Mouse (Mus musculus): ENCODE results near the gene Cd163l1.

Gene Cd163l1

GRCm38 (mm10) chr7:140217967-140218366 lies at the start of gene Cd163l1:
Cd163l1 (plus strand) TSS chr7:140218267.
- DNase-seq (ENCODE audit: low spot score) = no peak

- DNase-seq (ENCODE audit: low spot score) = no peak
Measured at GRCm38 (mm10) chr7:140169386-140169785, 48.7 kb upstream of the Cd163l1 start.

GRCm38 (mm10) chr7:140170863-140171262 lies 47.2 kb upstream of the Cd163l1 start:
- DNase-seq (ENCODE audit: low spot score) = no peak

GRCm38 (mm10) chr7:140172936-140173335 lies 45.1 kb upstream of the Cd163l1 start, which contains the start of gene Olfr523:
Olfr523 (plus strand) TSS chr7:140173217.
- DNase-seq (ENCODE audit: low spot score) = no peak

GRCm38 (mm10) chr7:140179176-140179575 lies 38.9 kb upstream of the Cd163l1 start:
- no peak for DNase-seq (ENCODE audit: low spot score)

- no peak for DNase-seq (ENCODE audit: low spot score)
Measured at GRCm38 (mm10) chr7:140180692-140181091, 37.4 kb upstream of the Cd163l1 start.

GRCm38 (mm10) chr7:140184206-140184605 lies 33.9 kb upstream of the Cd163l1 start:
- no peak for DNase-seq (ENCODE audit: low spot score)

GRCm38 (mm10) chr7:140186646-140187620 lies 31.1 kb upstream of the Cd163l1 start:
- DNase-seq (ENCODE audit: low spot score) = no peak

GRCm38 (mm10) chr7:140187721-140188390 lies 30.2 kb upstream of the Cd163l1 start:
- no peak for DNase-seq (ENCODE audit: low spot score)

- no peak for DNase-seq (ENCODE audit: low spot score)
Measured at GRCm38 (mm10) chr7:140188391-140189328, 29.4 kb upstream of the Cd163l1 start.

GRCm38 (mm10) chr7:140190435-140190834 lies 27.6 kb upstream of the Cd163l1 start:
- DNase-seq (ENCODE audit: low spot score) = no peak

GRCm38 (mm10) chr7:140192445-140192844 lies 25.6 kb upstream of the Cd163l1 start:
- DNase-seq (ENCODE audit: low spot score) = no peak

GRCm38 (mm10) chr7:140192851-140193250 lies 25.2 kb upstream of the Cd163l1 start:
- DNase-seq (ENCODE audit: low spot score) = no peak

- no peak for DNase-seq (ENCODE audit: low spot score)
Measured at GRCm38 (mm10) chr7:140194031-140194430, 24.0 kb upstream of the Cd163l1 start.

- DNase-seq (ENCODE audit: low spot score) = no peak
Measured at GRCm38 (mm10) chr7:140196002-140196401, 22.1 kb upstream of the Cd163l1 start.

- no peak for DNase-seq (ENCODE audit: low spot score)
Measured at GRCm38 (mm10) chr7:140201090-140201489, 17.0 kb upstream of the Cd163l1 start.

GRCm38 (mm10) chr7:140205864-140206263 lies 12.2 kb upstream of the Cd163l1 start, which contains the start of gene Olfr524:
Olfr524 (minus strand) TSS chr7:140205964.
- no peak for DNase-seq (ENCODE audit: low spot score)

GRCm38 (mm10) chr7:140206904-140207303 lies 11.2 kb upstream of the Cd163l1 start:
- no peak for DNase-seq (ENCODE audit: low spot score)

- no peak for DNase-seq (ENCODE audit: low spot score)
Measured at GRCm38 (mm10) chr7:140208153-140208552, 9.9 kb upstream of the Cd163l1 start.

- no peak for DNase-seq (ENCODE audit: low spot score)
Measured at GRCm38 (mm10) chr7:140208677-140209076, 9.4 kb upstream of the Cd163l1 start.

GRCm38 (mm10) chr7:140213841-140214240 lies 4.2 kb upstream of the Cd163l1 start:
- DNase-seq (ENCODE audit: low spot score) = no peak

GRCm38 (mm10) chr7:140219268-140219667 lies 1.2 kb downstream of the Cd163l1 start:
- DNase-seq (ENCODE audit: low spot score) = no peak
